9 mouse cellular contexts compared by ENCODE assay signal in genomic region chr8:50292158-50292557, GRCm38 (mm10).
DNase-seq lines count a peak whose midpoint lies in the region; ATAC-seq and TF ChIP-seq lines count a peak whose summit lies in the region.
"Had no signal": no experiment of that assay in that cellular context is flagged by ENCODE, and none has a peak within 500 bp of the region (broad histone marks: within the 10 kb centered on the region; RNA-seq: fewer than 3 reads in every experiment).

No protein-coding gene starts in this region.

- no peak overlapping the region for H3K9ac ChIP-seq in heart, postnatal 0 days (replicated peaks; ENCODE audit: low read depth, low read length)
- no peak overlapping the region for H3K9ac ChIP-seq in CH12.LX (ENCODE audit: insufficient read depth, low read depth)
- no peak overlapping the region for H3K9ac ChIP-seq in embryonic facial prominence, embryonic 14.5 days (ENCODE audit: low read depth, low read length)
- H3K9ac ChIP-seq: limb, embryonic 13.5 days had no signal

- no peak for TF ChIP-seq EP300 in heart, postnatal 0 days (IDR thresholded peaks at IDR 0.05; ENCODE audit: low read depth)
- TF ChIP-seq EP300 in CH12.LX (IDR thresholded peaks at IDR 0.05; ENCODE audit: low read length), result no peak

- dilution Hi-C loops in CH12.LX (cut with MboI; ENCODE audit: extremely low pct_ligation_motif_present, extremely low pct_unique_long_range_greater_than_20kb, low sequenced_read_pairs), result no loop called here

- H3K27ac ChIP-seq in heart, postnatal 0 days (ENCODE audit: low read depth), result no peak overlapping the region
- H3K27ac ChIP-seq in heart, embryonic 10.5 days, result no peak overlapping the region
- H3K27ac ChIP-seq in CH12.LX (ENCODE audit: insufficient read depth, low read depth), result no peak overlapping the region
- no peak overlapping the region for H3K27ac ChIP-seq in embryonic facial prominence, embryonic 14.5 days (replicated peaks; ENCODE audit: low read depth, low read length)
- H3K27ac ChIP-seq: limb, embryonic 13.5 days had no signal

- H3K36me3 ChIP-seq in heart, postnatal 0 days (replicated peaks; ENCODE audit: control insufficient read depth, insufficient read depth, low read length), result no peaks in the 10 kb centered on the region
- H3K36me3 ChIP-seq in heart, embryonic 10.5 days, result no peaks in the 10 kb centered on the region
- no peaks in the 10 kb centered on the region for H3K36me3 ChIP-seq in CH12.LX (replicated peaks in 1 of 2; ENCODE audit: control insufficient read depth in 1 of 2, insufficient read depth in 1 of 2, low read length in 1 of 2)
- no peaks in the 10 kb centered on the region for H3K36me3 ChIP-seq in embryonic facial prominence, embryonic 14.5 days (ENCODE audit: control insufficient read depth, insufficient read depth, low read length)
- H3K36me3 ChIP-seq: limb, embryonic 13.5 days had no signal

- peak; percentile 36 for DNase-seq in heart, postnatal 0 days (ENCODE audit: low spot score)
- no peak for DNase-seq in heart, embryonic 10.5 days (ENCODE audit: low spot score)
- DNase-seq in CH12.LX (ENCODE audit: extremely low read depth), result peak; percentile 1
- peak; percentile 77 for DNase-seq in adrenal gland, postnatal 10 days
- DNase-seq in embryonic facial prominence, embryonic 14.5 days (ENCODE audit: low spot score), result peak; percentile 50
- DNase-seq in layer of hippocampus, postnatal 10 days (ENCODE audit: low spot score in 2 of 2), result peak; percentile 70 to 78
- DNase-seq in neural tube, embryonic 10.5 days (ENCODE audit: extremely low spot score, low spot score), result peak; percentile 70

- TF ChIP-seq RAD21 in CH12.LX (IDR thresholded peaks at IDR 0.05; ENCODE audit: low read depth, low read length), result no peak

- no peaks in the 10 kb centered on the region for H3K27me3 ChIP-seq in heart, postnatal 0 days (ENCODE audit: control insufficient read depth, insufficient read depth, low read length)
- H3K27me3 ChIP-seq in heart, embryonic 10.5 days (ENCODE audit: insufficient read depth, poor library complexity, severe bottlenecking), result no peaks in the 10 kb centered on the region
- no peaks in the 10 kb centered on the region for H3K27me3 ChIP-seq in CH12.LX (replicated peaks)
- no peaks in the 10 kb centered on the region for H3K27me3 ChIP-seq in embryonic facial prominence, embryonic 14.5 days (replicated peaks; ENCODE audit: control insufficient read depth, insufficient read depth, low read length)
- H3K27me3 ChIP-seq: limb, embryonic 13.5 days had no signal

- H3K9me3 ChIP-seq in heart, postnatal 0 days (replicated peaks; ENCODE audit: control insufficient read depth, low read length), result no peaks in the 10 kb centered on the region
- H3K9me3 ChIP-seq in heart, embryonic 10.5 days, result no peaks in the 10 kb centered on the region
- H3K9me3 ChIP-seq in CH12.LX (replicated peaks; ENCODE audit: low read length), result peaks cover 23% of the 10 kb centered on the region
- no peaks in the 10 kb centered on the region for H3K9me3 ChIP-seq in embryonic facial prominence, embryonic 14.5 days (ENCODE audit: control insufficient read depth, low read length)
- H3K9me3 ChIP-seq: limb, embryonic 13.5 days had no signal

- no peak overlapping the region for H3K4me3 ChIP-seq in heart, postnatal 0 days (ENCODE audit: low read depth, low read length)
- H3K4me3 ChIP-seq in heart, embryonic 10.5 days, result no peak overlapping the region
- H3K4me3 ChIP-seq in CH12.LX (replicated peaks in 1 of 3; ENCODE audit: low read depth in 2 of 3, low read length in 2 of 3, poor library complexity in 1 of 3), result no peak overlapping the region
- H3K4me3 ChIP-seq in embryonic facial prominence, embryonic 14.5 days (ENCODE audit: low read depth, low read length), result no peak overlapping the region
- H3K4me3 ChIP-seq: limb, embryonic 13.5 days had no signal

- in situ Hi-C loops in CH12.LX (cut with MboI; ENCODE audit: low pct_ligation_motif_present, low pct_unique_long_range_greater_than_20kb, low sequenced_read_pairs), result no loop called here

- WGBS in heart, postnatal 0 days, result 34% methylated on average over 7 of the region's 7 CpGs
- 39% methylated on average over 7 of the region's 7 CpGs for WGBS in heart, embryonic 10.5 days
- WGBS in embryonic facial prominence, embryonic 14.5 days, result 41% methylated on average over 7 of the region's 7 CpGs

- H3K4me2 ChIP-seq in heart, postnatal 0 days (ENCODE audit: low read depth, low read length), result no peak overlapping the region
- no peak overlapping the region for H3K4me2 ChIP-seq in CH12.LX (ENCODE audit: insufficient read depth, low read depth, poor library complexity, severe bottlenecking)
- 0 out of 2 replicates have a peak overlapping the region, but pooled peaks have one; percentile 10 for H3K4me2 ChIP-seq in embryonic facial prominence, embryonic 14.5 days (ENCODE audit: low read depth, low read length)
- H3K4me2 ChIP-seq: limb, embryonic 13.5 days had no signal

- TF ChIP-seq CTCF in heart, postnatal 0 days (IDR thresholded peaks at IDR 0.05; ENCODE audit: low read depth), result peak; percentile 70
- peak in 1 of 2 experiments; percentile 6; a peak in 1 of 4 replicates for TF ChIP-seq CTCF in CH12.LX (conservative IDR thresholded peaks at IDR 0.05 in 1 of 2, IDR thresholded peaks at IDR 0.05 in 1 of 2; ENCODE audit: low read depth in 2 of 2, low read length in 2 of 2)

- TF ChIP-seq POLR2A in CH12.LX (IDR thresholded peaks at IDR 0.05; ENCODE audit: low read depth, low read length), result no peak

- no peaks in the 10 kb centered on the region for H3K79me2 ChIP-seq in CH12.LX (replicated peaks; ENCODE audit: control insufficient read depth, extremely low read depth, insufficient read depth, poor library complexity, severe bottlenecking)

- ATAC-seq in heart, postnatal 0 days (ENCODE audit: insufficient read depth, low read depth), result no peak
- no peak for ATAC-seq in embryonic facial prominence, embryonic 14.5 days (ENCODE audit: low read depth)
- ATAC-seq in monocyte, adult 5-6 weeks (replicated peaks; ENCODE audit: insufficient number of reproducible peaks, low FRiP score, low TSS enrichment, poor library complexity, severe bottlenecking), result no peak

- no peaks in the 10 kb centered on the region for H3K4me1 ChIP-seq in heart, postnatal 0 days (ENCODE audit: control insufficient read depth, insufficient read depth)
- H3K4me1 ChIP-seq in heart, embryonic 10.5 days, result no peaks in the 10 kb centered on the region
- H3K4me1 ChIP-seq in CH12.LX (ENCODE audit: control insufficient read depth in 1 of 2, insufficient read depth in 2 of 2), result no peaks in the 10 kb centered on the region
- no peaks in the 10 kb centered on the region for H3K4me1 ChIP-seq in embryonic facial prominence, embryonic 14.5 days (ENCODE audit: control insufficient read depth, insufficient read depth, low read length)
- H3K4me1 ChIP-seq: limb, embryonic 13.5 days had no signal

TF ChIP-seq in CH12.LX, 34 proteins besides CTCF, POLR2A, EP300 and RAD21:
- TF ChIP-seq SMC3 (IDR thresholded peaks at IDR 0.05; ENCODE audit: low read depth, low read length), result no peak
- no peak for TF ChIP-seq TBP (conservative IDR thresholded peaks at IDR 0.05; ENCODE audit: low read depth, low read length)
- no peak for TF ChIP-seq MEF2A (IDR thresholded peaks at IDR 0.05; ENCODE audit: borderline replicate concordance, low read depth, low read length)
- TF ChIP-seq MAFK (IDR thresholded peaks at IDR 0.05; ENCODE audit: insufficient replicate concordance, low read length), result no peak
- TF ChIP-seq RCOR1 (conservative IDR thresholded peaks at IDR 0.05; ENCODE audit: low read depth, low read length), result no peak
- no peak for TF ChIP-seq ZMIZ1 (IDR thresholded peaks at IDR 0.05; ENCODE audit: low read depth, low read length)
- TF ChIP-seq POLR2AphosphoS2 (IDR thresholded peaks at IDR 0.05; ENCODE audit: low read depth, low read length), result no peak
- no peak for TF ChIP-seq IRF4 (IDR thresholded peaks at IDR 0.05; ENCODE audit: low read depth, low read length)
- TF ChIP-seq UBTF (IDR thresholded peaks at IDR 0.05; ENCODE audit: low read depth, low read length), result no peak
- TF ChIP-seq KAT2A (IDR thresholded peaks at IDR 0.05; ENCODE audit: insufficient replicate concordance, low read length), result no peak
- TF ChIP-seq MAZ (IDR thresholded peaks at IDR 0.05; ENCODE audit: low read depth, low read length), result no peak
- TF ChIP-seq GABPA (IDR thresholded peaks at IDR 0.05; ENCODE audit: insufficient replicate concordance, low read depth, low read length), result no peak
- no peak for TF ChIP-seq NRF1 (IDR thresholded peaks at IDR 0.05; ENCODE audit: low read depth, low read length)
- no peak for TF ChIP-seq USF2 (conservative IDR thresholded peaks at IDR 0.05; ENCODE audit: low read depth, low read length)
- TF ChIP-seq JUND (conservative IDR thresholded peaks at IDR 0.05; ENCODE audit: low read depth, low read length), result no peak
- no peak for TF ChIP-seq ETS1 (conservative IDR thresholded peaks at IDR 0.05; ENCODE audit: low read depth, low read length)
